Mouse (Mus musculus) gonadal fat pad, adult 2 months (tissue): ENCODE data around the gene Kcnh7. TPM values are rescaled to one million over a fixed set of nuclear protein-coding genes. Genes with fewer than 3 reads are reported as not detected.

Source experiments
- DNase-seq: peaks from one replicate; pipeline ENCODE4 v3.0.0-alpha.2; 2012; ENCODE audit warnings: low read depth
- polyA plus RNA-seq: library from polyadenylated mRNA; depleted of rRNA; stranded (reverse); fragments of >200 nt; gene quantifications from 2 replicates; pipeline ENCODE4 v1.2.3, GENCODE M21; 2012

Kcnh7 gene
- polyA plus RNA-seq, 1 experiment = not detected

DNA sequence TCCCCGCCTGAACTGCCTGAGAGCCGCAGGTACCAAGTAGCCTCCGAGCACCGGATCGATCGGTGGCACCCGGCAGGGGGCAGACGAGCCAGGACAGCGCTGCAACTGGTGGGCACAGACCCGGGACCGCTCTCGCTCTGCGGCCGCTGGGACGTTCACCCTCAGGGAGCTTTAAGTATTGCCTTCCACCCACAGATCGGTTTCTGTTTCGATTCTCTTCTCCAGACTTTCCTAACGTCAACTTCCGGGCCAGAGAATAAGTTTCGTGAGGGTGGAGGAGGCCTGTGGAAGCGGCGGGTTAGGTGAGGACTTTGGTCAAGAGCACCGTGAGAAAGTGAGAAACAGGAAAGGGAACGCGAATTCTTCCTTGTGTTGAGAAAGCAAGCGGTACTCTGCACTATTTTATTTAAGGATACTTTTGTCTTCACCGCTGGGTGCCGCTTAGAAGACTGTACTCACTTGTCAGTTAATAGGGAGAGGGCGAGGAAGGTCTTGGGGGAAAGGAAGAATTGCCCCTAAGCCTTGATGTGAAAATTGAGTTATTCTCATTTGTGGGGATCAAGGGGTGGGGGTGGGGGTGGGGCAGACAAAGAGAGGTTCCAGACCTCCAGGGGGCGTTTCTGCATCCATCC lies 538.0 kb downstream of the Kcnh7 start, which contains the start of gene Ifih1:
Gene Ifih1 (minus strand): TSS at position 242 of the 632 bp plus-strand sequence.
- no peak for DNase-seq

GRCm38 (mm10) chr2:62645475-62645874 lies 538.6 kb downstream of the Kcnh7 start:
- DNase-seq = no peak

GRCm38 (mm10) chr2:62644891-62645290 lies 539.2 kb downstream of the Kcnh7 start:
- DNase-seq = no peak
